Mouse (Mus musculus) heart, embryonic 11.5 days (tissue): ENCODE measurements around the gene Hnrnpc. TPM values are rescaled to one million over a fixed set of nuclear protein-coding genes. Genes with fewer than 3 reads are reported as not detected.
"Not testable (repeated sequence)": the region's sequence is repeated elsewhere in the genome, so short reads cannot be mapped to it uniquely, and the experiment has no call there.

Experiments used
- ATAC-seq: fragments of 200-750 bp; cut with Nextera tagmentation; replicated peaks from 2 replicates; pipeline ENCODE4 v1.8.0; 2017; ENCODE audit warnings: moderate library complexity; ENCODE audit not compliant: insufficient number of reproducible peaks, low FRiP score, low TSS enrichment
- H3K27ac ChIP-seq: fragments of 300-500 bp; sonication (generic); 2 replicates; pipeline ENCODE4 v1.5.1; 2014; ENCODE audit warnings: mild to moderate bottlenecking, low read depth, low read length
- H3K27me3 ChIP-seq: fragments of 300-500 bp; sonication (generic); 2 replicates; pipeline ENCODE4 v1.6.1; 2014; ENCODE audit warnings: mild to moderate bottlenecking, low read length, mixed read lengths; ENCODE audit not compliant: control insufficient read depth, insufficient read depth
- H3K36me3 ChIP-seq: fragments of 300-500 bp; sonication (generic); 2 replicates; pipeline ENCODE4 v1.6.1; 2014; ENCODE audit warnings: mild to moderate bottlenecking, low read length, moderate library complexity, mixed read lengths; ENCODE audit not compliant: control insufficient read depth, insufficient read depth
- H3K4me1 ChIP-seq: fragments of 300-500 bp; sonication (generic); 2 replicates; pipeline ENCODE4 v1.6.1; 2014; ENCODE audit warnings: low read length; ENCODE audit not compliant: control insufficient read depth, insufficient read depth
- H3K4me2 ChIP-seq: fragments of 300-500 bp; sonication (generic); 2 replicates; pipeline ENCODE4 v1.6.1; 2014; ENCODE audit warnings: mild to moderate bottlenecking, moderate library complexity
- H3K4me3 ChIP-seq: fragments of 300-500 bp; sonication (generic); 2 replicates; pipeline ENCODE4 v1.5.1; 2014; ENCODE audit warnings: low read depth, low read length
- H3K9ac ChIP-seq: fragments of 300-500 bp; sonication (generic); 2 replicates; pipeline ENCODE4 v1.6.1; 2014; ENCODE audit warnings: mild to moderate bottlenecking, low read depth, low read length, moderate library complexity
- H3K9me3 ChIP-seq: fragments of 300-500 bp; sonication (generic); replicated peaks from 2 replicates; pipeline ENCODE4 v1.6.1; 2016; ENCODE audit warnings: low read length; ENCODE audit not compliant: control insufficient read depth
- WGBS: fragments of 180-500 bp; shearing (Covaris S2); extraction: QIAGEN DNeasy Blood & Tissue Kit; methylation state at CpG from one replicate; pipeline ENCODE4 v1.1.7; 2014; ENCODE audit not compliant: insufficient replicate concordance; 5-methylcytosine and 5-hydroxymethylcytosine counted together
- polyA plus RNA-seq: library from polyadenylated mRNA; unstranded; fragments of >200 nt; fragmentation: Nextera tagmentation; extraction: Ambion mirVana; gene quantifications from 2 replicates; pipeline ENCODE4 v1.2.1, GENCODE M21; 2014

Hnrnpc gene
- polyA plus RNA-seq, 1 experiment from 2014 or later: 456 TPM

- not testable (repeated sequence) for ATAC-seq
These were observed 5.4 kb downstream of the Hnrnpc start for GRCm38 (mm10) chr14:52098387-52098786.

GRCm38 (mm10) chr14:52097191-52097590 lies 6.6 kb downstream of the Hnrnpc start:
- not testable (repeated sequence) for H3K9me3 ChIP-seq, H3K4me3 ChIP-seq, H3K27me3 ChIP-seq, H3K4me2 ChIP-seq, H3K4me1 ChIP-seq, H3K9ac ChIP-seq, ATAC-seq, H3K27ac ChIP-seq
- WGBS: 96% methylated on average over 3 of the region's 3 CpGs
- H3K36me3 ChIP-seq: peaks cover 13% of the 10 kb centered on the region

More at GRCm38 (mm10) chr14:52098387-52098786, 5.4 kb downstream of the Hnrnpc start:
- H3K36me3 ChIP-seq: peaks cover 11% of the 10 kb centered on the region
- H3K9me3 ChIP-seq, H3K4me3 ChIP-seq, H3K4me2 ChIP-seq, H3K4me1 ChIP-seq, H3K27me3 ChIP-seq, H3K9ac ChIP-seq, H3K27ac ChIP-seq: not testable (repeated sequence)
- whole genome bisulfite sequencing: 82% methylated on average over 3 of the region's 3 CpGs

- Histone ChIP-seq H3K4me1 (no peaks in the 10 kb centered on the region), H3K27me3 (no peaks in the 10 kb centered on the region), H3K4me2 (no peak overlapping the region), H3K9ac (no peak overlapping the region), H3K4me3 (no peak overlapping the region), H3K27ac (no peak overlapping the region), H3K9me3 (no peaks in the 10 kb centered on the region), H3K36me3 (peaks cover 22% of the 10 kb centered on the region)
- 92% methylated on average over 1 of the region's 1 CpGs for WGBS
- no peak for ATAC-seq
These were observed 9.3 kb downstream of the Hnrnpc start for GRCm38 (mm10) chr14:52094533-52094932.

- Histone ChIP-seq H3K4me1 (no peaks in the 10 kb centered on the region), H3K36me3 (peaks cover 37% of the 10 kb centered on the region), H3K27me3 (no peaks in the 10 kb centered on the region), H3K4me2 (no peak overlapping the region), H3K27ac (no peak overlapping the region), H3K9ac (no peak overlapping the region), H3K9me3 (no peaks in the 10 kb centered on the region), H3K4me3 (no peak overlapping the region)
- ATAC-seq: no peak
These were observed 20.7 kb downstream of the Hnrnpc start for GRCm38 (mm10) chr14:52083083-52083482.

GRCm38 (mm10) chr14:52071599-52072137 lies 32.2 kb downstream of the Hnrnpc start:
- ATAC-seq: no peak
- Histone ChIP-seq H3K4me1 (no peaks in the 10 kb centered on the region), H3K27ac (no peak overlapping the region), H3K9ac (no peak overlapping the region), H3K36me3 (peaks cover 25% of the 10 kb centered on the region), H3K4me2 (no peak overlapping the region), H3K27me3 (no peaks in the 10 kb centered on the region), H3K9me3 (no peaks in the 10 kb centered on the region), H3K4me3 (no peak overlapping the region)
- WGBS: 89% methylated on average over 15 of the region's 15 CpGs

GRCm38 (mm10) chr14:52066135-52066534 lies 37.7 kb downstream of the Hnrnpc start:
- no peak for ATAC-seq
- no peak overlapping the region for H3K27ac ChIP-seq
- WGBS: 51% methylated on average over 4 of the region's 4 CpGs
- no peak overlapping the region for H3K9ac ChIP-seq
- no peaks in the 10 kb centered on the region for H3K27me3 ChIP-seq
- H3K4me1 ChIP-seq: no peaks in the 10 kb centered on the region
- peaks cover 3% of the 10 kb centered on the region; the same call in 1 of the 2 replicates for H3K36me3 ChIP-seq
- no peak overlapping the region for H3K4me2 ChIP-seq
- no peak overlapping the region for H3K4me3 ChIP-seq
- H3K9me3 ChIP-seq: no peaks in the 10 kb centered on the region

GRCm38 (mm10) chr14:52061798-52062197 lies 42.0 kb downstream of the Hnrnpc start:
- H3K9ac ChIP-seq: no peak overlapping the region
- no peak for ATAC-seq
- 79% methylated on average over 8 of the region's 8 CpGs for WGBS
- no peaks in the 10 kb centered on the region for H3K4me1 ChIP-seq
- no peaks in the 10 kb centered on the region for H3K9me3 ChIP-seq
- H3K36me3 ChIP-seq: no peaks in the 10 kb centered on the region
- no peak overlapping the region for H3K4me3 ChIP-seq
- no peaks in the 10 kb centered on the region for H3K27me3 ChIP-seq
- no peak overlapping the region for H3K27ac ChIP-seq
- H3K4me2 ChIP-seq: no peak overlapping the region

- Histone ChIP-seq H3K4me1 (no peaks in the 10 kb centered on the region), H3K4me3 (no peak overlapping the region), H3K9ac (no peak overlapping the region), H3K36me3 (no peaks in the 10 kb centered on the region), H3K27ac (no peak overlapping the region), H3K4me2 (no peak overlapping the region), H3K27me3 (no peaks in the 10 kb centered on the region), H3K9me3 (no peaks in the 10 kb centered on the region)
- WGBS: 79% methylated on average over 1 of the region's 1 CpGs
- no peak for ATAC-seq
These were observed 43.0 kb downstream of the Hnrnpc start for GRCm38 (mm10) chr14:52060800-52061199.

- Histone ChIP-seq H3K9ac (no peak overlapping the region), H3K4me1 (no peaks in the 10 kb centered on the region), H3K4me3 (no peak overlapping the region), H3K9me3 (no peaks in the 10 kb centered on the region), H3K36me3 (no peaks in the 10 kb centered on the region), H3K27me3 (no peaks in the 10 kb centered on the region), H3K4me2 (no peak overlapping the region), H3K27ac (no peak overlapping the region)
- WGBS: 54% methylated on average over 4 of the region's 4 CpGs
- no peak for ATAC-seq
These were observed 43.8 kb downstream of the Hnrnpc start for GRCm38 (mm10) chr14:52059982-52060381.
